Mouse (Mus musculus): ENCODE measurements at regions not wholly inside any gene's neighbourhood (a gene's known extent, or its start where the extent isn't known, plus 50 kb on each side); places are given as distances from the start of the nearest gene placed in this dataset.

DNA sequence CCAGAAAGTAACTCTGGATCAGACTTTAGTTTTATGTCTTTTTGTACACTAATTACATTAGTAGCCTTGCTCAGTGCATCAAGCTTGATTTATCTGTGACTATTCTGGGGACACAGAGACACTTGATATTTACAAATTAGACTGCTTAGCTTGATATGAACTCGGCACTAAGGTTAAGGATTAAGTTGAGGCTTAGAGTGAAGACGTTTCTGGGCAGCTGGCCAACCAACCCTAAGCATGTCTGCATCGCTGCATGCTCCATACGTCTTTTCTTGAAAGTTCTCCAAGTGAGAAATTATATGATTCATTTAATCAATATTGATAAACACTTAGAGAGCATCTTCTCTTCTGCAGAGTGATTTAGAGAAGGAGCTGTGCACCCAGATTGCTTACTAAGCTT, 352.6 kb upstream of the Slitrk1 start:
- DNase-seq (ENCODE audit: low spot score in 2 of 2), result no peak

DNA sequence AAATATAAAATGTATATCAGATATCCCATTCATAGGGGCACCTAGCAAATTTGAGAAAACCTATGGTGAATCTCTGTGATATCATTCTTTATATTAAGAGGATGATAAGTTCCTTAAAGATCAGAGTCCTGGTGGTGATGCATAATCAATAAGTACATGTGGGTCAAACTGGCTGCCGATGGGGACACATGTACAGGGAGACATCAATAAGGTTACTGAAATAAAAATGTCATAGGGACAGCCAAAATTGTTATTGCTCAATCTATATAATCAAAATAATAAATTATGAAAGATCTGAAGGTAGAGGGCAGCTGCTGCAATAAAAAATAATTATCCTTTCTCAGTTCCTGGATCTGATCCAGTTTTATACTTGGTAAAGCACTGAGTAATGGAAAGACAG, 348.0 kb upstream of the Slitrk1 start:
- no peak for DNase-seq (ENCODE audit: low spot score in 2 of 2)

DNA sequence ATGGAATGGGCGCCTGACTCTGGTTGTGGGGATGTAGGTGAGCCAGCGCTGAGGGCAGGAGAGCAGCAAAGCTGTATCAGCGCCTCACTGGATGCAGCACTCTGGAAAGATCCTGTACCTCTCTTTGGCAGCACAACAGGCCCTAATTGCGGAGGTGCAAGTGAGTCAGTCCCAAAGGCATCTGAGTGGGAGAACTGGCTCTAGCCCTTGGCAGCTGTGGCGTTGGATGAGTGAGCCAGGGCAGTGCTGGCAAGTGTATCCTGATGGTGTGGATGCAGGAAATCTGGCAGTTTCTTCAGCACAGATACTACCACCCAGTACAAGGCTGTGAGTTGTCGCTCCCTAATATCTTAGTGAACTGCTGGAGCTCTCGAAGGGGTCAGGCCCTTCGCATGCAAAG, 300.9 kb upstream of the Slitrk1 start:
- peak; percentile 3 to 19 for DNase-seq (ENCODE audit: low spot score in 2 of 2)

DNA sequence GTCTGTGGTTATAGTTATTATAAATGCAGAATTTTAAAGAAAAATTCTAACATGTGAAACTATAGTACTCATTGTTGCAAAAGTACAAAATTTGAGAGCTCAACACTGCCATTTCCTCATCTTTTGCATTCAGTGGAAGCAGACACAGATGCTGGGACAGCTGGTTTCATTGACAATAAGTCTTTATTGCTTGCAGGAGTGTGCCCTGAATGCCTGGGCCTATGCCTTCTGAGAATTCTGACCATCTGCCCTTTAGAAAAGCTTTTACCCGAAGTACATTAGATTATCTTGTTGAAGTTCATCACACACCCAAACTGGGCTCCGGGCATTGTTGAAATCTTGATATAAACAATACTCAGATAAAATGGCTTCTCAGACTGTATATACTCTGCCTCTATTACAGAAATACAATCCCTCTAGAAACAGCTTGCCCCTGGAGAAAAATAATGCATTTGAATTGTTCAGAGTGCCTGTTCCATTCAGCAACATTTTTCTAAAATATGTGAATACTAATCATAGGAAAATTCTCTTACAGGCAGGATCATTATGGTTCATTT, 266.1 kb upstream of the Slitrk1 start:
- no peak for DNase-seq (ENCODE audit: low spot score in 2 of 2)

DNA sequence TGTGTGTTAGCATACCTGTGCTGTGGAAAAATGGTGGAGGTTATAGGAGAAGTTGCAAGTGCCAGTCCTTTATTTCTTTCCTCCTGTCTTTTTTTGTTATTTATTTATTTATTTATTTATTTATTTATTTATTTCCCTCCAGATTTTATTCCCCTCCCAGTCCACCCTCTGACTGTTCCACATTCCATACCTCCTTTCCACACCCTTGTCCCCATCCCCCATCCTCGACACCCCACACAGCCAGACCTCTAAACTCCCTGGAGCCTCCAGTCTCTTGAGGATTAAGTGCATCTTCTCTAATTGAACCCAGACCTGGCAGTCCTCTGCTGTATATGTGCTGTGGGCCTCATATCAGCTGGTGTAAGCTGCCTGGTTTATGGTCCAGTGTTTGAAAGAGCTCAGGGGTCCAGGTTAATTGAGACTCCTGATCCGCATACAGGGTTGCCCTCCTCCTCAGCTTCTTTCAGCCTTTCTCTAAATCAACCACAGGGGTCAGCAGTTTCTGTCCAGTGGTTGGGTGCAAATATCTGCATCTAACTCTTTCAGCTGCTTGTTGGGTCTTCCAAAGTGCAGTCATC, 262.7 kb upstream of the Slitrk1 start:
- no peak for DNase-seq (ENCODE audit: low spot score in 2 of 2)

DNA sequence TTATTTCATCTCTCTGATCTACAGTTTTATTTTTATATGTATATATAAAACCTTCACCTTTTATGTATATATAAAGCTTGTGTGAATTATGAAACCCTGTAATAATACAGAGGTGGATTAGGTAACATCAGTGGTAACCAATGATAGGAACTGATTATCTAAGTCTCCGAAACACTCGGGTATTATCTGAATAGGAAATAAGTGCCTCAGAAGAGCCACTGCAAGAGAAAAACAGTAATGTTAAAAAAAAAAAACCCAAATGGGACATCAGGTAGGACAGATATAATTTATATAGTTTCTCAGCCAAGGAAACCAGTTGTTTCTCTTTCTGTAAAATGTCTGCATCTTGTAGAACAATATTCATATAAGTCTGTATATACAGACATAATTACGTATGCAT, 261.9 kb upstream of the Slitrk1 start:
- no peak for DNase-seq (ENCODE audit: low spot score in 2 of 2)
